Mouse (Mus musculus) thymus, adult 2 months (tissue): ENCODE measurements around the gene Olfr427.

ENCODE experiments used
- CTCF ChIP-seq: fragments of 200-500 bp; IDR thresholded peaks from 2 replicates; pipeline ENCODE4 v1.5.1; 2012; ENCODE audit warnings: mild to moderate bottlenecking, control low read depth, low read length, moderate library complexity, borderline replicate concordance; ENCODE audit not compliant: control insufficient read depth, poor library complexity, insufficient read depth; ENCODE audit errors: extremely low read depth
- POLR2A ChIP-seq: fragments of 200-500 bp; IDR thresholded peaks from 2 replicates; pipeline ENCODE4 v1.6.1; 2012; ENCODE audit warnings: mild to moderate bottlenecking, low read length, control low read depth, moderate library complexity; ENCODE audit not compliant: control insufficient read depth, poor library complexity, insufficient read depth; ENCODE audit errors: extremely low read depth

- TF ChIP-seq CTCF (no peak), POLR2A (no peak)
Observed at GRCm38 (mm10) chr1:174146696-174147095, 50.0 kb downstream of the Olfr427 start.
